Mouse (Mus musculus) megakaryocyte, adult 5-6 weeks (primary cell): ENCODE results near the gene Cbwd1. TPM values are rescaled to one million over a fixed set of nuclear protein-coding genes. Genes with fewer than 3 reads are reported as not detected.

ENCODE experiments used
- ATAC-seq: 2 replicates; pipeline ENCODE4 v1.8.0; 2016; ENCODE audit warnings: mild to moderate bottlenecking, inconsistent platforms; ENCODE audit not compliant: poor library complexity, severe bottlenecking
- total RNA-seq, 2 experiments: library from RNA; stranded (forward) in 1 of 2; stranded (reverse) in 1 of 2; fragments of 153-499, 151-499 nt in 1 of 2; fragments of 221-1000, 200-1000 nt in 1 of 2; gene quantifications; 2 replicates each; pipeline versions ENCODE4 v1.2.3 to v1.2.4; 2015 to 2017

The Cbwd1 gene
- total RNA-seq, 2 experiments from 2014 or later: 7.3 to 16.2 TPM

DNA sequence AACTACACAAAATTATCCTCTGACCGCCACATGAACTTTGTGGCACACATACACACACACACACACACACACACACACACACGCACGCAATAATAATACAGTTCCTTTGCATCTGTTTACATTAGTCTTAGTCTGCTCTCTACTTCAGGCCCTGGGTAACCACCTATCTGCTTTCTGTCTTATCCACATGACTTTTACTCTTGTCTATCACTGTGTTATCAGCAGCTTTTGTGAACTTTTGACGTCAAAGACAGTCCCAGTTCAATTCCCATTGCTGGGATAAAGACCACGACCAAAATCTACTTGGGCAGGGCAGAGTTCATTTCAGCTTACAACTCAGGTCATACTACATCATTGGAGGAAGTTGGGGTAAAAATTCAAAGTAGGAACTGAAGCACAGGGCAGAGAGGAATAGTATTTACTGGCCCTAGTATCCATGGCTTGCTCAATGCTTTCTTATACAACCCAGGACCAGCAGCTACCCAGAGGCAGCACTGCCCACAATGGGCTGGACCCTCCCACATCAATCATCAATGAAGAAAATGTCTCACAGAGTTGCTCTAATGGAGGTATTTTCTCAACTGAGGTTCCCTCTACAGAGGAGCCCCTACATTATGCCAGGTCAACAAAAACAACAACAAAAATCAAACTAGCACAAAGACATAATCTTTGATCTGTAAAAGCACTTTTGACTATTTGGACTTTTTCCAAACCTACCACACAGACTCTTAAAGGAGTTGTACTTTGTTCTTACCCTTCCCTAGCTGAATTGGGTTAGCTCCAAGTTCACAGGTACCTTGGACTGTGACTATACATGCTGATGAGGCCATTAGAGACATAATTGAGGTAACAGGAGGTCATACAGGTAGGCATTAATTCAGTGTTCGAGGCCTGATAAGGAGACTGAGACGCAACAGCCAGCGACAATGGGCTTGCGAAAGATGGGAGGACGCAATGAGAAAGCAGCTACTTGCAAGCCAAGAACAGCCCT lies 17.7 kb upstream of the Cbwd1 start:
- peak; percentile 75 for ATAC-seq

GRCm38 (mm10) chr19:24977991-24978390 lies 16.6 kb upstream of the Cbwd1 start:
- no peak for ATAC-seq

DNA sequence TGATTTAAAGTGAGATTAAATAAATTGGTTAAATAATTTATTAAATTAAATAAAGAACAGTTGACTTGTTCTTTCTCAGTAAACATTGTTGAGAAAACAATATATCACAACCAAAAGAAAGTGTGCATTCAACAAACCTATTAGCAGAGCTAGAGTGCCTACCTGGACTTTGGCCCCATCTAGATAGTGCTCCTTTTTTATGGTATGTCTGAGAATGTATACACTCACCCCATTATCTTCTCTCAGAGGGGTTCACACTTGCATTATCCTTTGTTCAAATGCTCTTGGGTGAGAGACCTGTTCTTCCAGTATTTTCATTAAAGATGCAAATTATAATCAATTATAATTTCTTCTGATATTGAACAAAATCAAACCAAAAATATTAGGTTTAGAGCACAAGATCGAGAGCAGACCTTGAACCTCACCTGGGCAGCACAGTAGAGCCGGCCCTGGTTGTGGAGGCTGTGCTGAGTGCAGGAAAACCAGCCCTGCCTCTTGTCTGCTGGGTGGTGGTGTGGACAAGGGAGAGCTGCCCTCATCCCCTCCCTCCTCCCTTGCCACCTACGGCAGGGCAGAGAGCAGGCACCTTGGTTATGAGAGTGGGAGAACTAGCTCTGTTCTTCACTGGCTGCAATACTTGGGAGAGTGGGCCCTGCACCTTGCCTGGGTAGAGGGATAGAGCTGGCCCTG lies 11.4 kb upstream of the Cbwd1 start:
- no peak for ATAC-seq

DNA sequence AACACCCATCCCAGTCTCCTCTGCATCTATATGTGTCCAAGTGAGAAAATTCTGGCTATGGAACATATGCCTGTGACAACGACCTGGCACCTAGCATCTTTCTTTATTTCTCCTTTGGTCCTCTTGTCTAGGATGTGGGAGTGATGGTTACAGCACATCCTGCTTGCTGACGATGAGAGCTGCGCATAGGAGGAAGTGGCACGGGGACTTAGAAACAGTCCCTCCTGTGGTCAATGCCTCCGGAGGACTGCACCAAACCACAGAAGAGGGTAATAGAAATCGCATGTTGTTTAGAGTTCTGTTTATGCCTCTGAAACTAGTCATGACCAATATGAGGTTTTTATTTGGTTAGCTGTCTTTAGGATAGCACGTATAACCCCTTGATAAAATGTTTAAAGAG lies 9.9 kb upstream of the Cbwd1 start:
- ATAC-seq: peak; percentile 99

GRCm38 (mm10) chr19:24966941-24967340 lies 5.5 kb upstream of the Cbwd1 start:
- ATAC-seq: peak; percentile 58

DNA sequence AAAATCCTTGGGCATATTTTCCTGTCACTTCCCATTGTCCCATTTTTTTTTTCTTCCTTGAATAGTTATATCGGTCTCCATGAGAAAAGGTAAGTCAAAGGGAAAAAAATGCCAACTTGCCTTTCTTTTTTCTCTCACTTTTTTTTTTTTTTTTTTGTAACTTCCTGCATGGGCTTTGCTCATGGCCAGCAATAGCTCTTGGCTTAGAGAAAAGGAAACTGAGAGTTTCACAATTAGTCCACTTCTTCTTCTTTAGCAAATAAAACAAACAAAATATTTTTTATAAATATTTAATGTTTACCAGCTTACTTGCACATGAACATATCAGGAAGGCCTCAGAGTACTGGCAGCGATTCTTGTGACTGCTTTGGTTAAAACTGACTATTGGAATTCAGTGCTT lies 4.8 kb upstream of the Cbwd1 start:
- no peak for ATAC-seq

DNA sequence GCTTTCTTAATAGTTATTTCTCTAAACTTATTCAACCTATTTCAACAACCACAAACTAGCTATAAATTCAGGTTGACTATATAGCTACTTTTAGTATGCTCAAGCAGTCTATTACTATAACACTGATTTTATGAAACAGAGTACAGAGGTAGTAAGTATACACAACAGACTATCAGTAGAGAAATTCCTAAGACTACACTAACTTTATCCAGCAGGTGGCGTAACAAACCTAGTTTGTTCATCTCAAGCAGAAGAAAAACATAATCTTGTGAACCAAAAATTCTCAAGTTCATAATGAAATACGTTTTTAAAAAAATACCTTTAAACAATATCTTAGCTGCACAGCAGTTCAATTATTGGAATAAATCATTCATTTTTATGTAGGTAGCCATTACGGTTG lies 2.9 kb downstream of the Cbwd1 start:
- ATAC-seq: no peak

GRCm38 (mm10) chr19:24945521-24946262 lies 15.7 kb downstream of the Cbwd1 start:
- ATAC-seq: no peak

- ATAC-seq: no peak
Observed at GRCm38 (mm10) chr19:24937084-24937483, 24.3 kb downstream of the Cbwd1 start.

- no peak for ATAC-seq
Observed at GRCm38 (mm10) chr19:24929041-24929440, 32.4 kb downstream of the Cbwd1 start.

DNA sequence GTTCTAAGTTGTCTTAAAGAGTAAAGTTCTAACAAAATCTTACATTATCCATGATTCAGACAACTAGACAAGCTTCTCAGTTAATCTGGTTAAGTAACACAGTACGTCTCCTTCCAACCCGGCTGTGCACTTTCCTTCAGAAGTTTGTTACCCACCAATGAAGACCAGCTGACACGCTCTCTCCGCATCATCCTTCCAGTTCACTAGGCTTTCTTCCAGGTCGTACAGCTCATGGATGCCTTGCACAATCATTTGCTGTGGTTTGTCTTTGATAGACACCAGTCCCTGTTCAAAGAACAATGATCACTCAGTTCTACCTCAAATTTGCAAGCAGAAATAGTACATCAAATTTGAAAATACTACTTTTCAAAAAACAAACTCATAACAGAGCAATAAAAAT lies 40.5 kb downstream of the Cbwd1 start:
- ATAC-seq: no peak

GRCm38 (mm10) chr19:24908385-24909155 lies 52.8 kb downstream of the Cbwd1 start:
- peak; percentile 87 for ATAC-seq

DNA sequence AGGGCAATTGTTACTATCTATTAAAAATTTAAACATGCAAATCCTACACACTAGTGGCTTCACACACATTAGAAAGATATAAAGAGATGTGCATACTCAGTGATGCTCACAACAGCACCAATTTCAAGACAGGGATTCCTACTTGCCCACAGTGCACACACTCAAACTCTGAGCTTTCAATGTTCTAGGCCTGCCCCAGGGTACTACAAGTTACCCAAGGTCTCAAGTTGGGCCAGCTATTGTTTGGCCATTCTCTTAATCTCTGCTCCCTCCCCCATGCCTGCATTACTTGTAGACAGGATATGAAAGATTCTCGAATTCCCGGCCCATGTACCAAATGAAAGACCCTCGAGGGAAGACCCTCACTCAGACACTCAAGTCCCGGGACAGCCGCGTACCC lies 53.8 kb downstream of the Cbwd1 start:
- ATAC-seq: peak; percentile 67

GRCm38 (mm10) chr19:24902821-24903220 lies 58.6 kb downstream of the Cbwd1 start:
- ATAC-seq: no peak

DNA sequence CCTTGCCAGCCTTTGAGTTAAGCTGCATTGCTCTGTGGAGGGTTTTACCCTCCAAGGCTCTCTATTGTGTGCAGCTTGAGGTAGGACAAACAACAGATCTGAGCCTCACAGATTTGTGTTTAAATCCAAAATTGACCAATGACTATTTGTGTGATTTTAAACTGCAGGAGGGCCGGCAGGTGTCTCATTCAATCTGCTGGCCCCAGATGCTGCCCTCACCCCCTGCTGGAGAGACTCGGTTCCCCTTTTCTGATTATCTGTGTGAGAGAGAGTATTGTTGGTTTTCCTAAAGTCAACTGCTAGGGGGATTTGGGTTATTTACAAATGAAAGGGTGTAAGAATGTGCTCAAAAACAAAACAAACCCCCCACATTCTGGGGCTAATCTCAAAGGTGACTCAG lies 59.2 kb downstream of the Cbwd1 start:
- no peak for ATAC-seq

DNA sequence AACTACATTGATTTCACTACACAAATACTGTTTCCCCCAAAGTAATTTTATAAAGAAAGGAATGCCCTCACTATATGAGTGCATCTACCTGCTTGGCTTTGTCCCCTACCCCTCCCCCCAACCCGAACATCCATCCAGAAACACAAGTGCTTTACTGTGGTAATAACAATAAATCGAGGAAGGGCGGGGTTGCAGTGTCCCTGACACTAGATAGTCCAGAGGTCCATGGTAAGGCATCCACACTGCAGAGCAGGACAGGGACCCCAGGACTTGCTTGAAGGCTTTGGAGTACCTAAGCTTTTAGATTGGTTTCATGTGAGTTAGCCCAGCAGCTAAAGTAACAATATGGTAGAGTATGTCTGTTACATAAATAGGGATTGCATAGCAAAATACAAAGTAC lies 59.7 kb downstream of the Cbwd1 start:
- no peak for ATAC-seq

- ATAC-seq: no peak
Observed at GRCm38 (mm10) chr19:24900581-24901220, 60.7 kb downstream of the Cbwd1 start, which contains the start of gene Foxd4. TSS of gene Foxd4 (minus strand) at chr19:24901197.

DNA sequence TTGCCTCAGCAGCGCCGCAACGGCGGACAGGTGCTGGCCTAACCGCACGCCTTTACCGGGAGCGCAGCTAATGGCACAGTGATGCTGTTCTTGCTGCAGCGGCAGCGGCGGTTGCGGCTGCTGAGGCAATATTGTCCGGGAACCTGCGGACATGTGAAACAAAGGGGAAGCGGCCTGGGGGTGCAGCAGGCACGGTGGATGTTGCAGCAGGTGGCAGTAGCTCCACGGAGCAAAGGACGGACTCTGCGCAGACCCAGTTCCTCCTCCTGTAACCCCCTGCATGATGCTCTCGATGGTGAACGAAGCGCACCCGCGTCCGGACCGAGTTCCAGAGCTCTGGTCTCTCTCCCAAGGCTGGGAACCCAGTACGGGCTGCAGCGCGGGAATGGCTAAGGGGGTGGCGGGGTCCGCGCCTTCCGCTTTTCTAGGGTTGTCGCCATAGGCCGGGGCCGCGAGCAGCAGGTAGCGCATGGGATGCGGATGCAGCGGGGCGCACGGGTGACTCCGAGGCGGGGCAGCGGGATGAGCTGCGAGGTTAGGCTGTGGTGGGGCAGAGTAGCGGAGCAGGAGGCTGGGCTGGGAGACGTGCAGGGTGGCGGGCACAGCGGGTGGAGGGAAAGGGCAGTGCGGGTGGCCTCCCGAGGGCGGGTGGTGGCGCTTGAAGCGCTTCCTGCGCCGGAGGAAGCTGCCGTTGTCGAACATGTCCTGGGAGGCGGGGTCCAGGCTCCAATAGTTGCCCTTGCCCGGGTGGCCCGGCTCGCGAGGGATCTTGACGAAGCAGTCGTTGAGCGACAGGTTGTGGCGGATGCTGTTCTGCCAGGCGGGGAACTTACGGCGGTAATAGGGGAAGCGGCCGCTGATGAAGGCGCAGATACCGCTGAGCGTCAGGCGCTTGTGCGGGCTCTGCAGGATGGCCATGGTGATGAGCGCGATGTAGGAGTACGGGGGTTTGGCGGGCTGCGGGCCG lies 61.5 kb downstream of the Cbwd1 start:
- ATAC-seq: peak; percentile 77
